Mouse (Mus musculus): ENCODE measurements around the gene Gm10057.
"Not testable (repeated sequence)": the region's sequence is repeated elsewhere in the genome, so short reads cannot be mapped to it uniquely, and the experiment has no call there.

DNA sequence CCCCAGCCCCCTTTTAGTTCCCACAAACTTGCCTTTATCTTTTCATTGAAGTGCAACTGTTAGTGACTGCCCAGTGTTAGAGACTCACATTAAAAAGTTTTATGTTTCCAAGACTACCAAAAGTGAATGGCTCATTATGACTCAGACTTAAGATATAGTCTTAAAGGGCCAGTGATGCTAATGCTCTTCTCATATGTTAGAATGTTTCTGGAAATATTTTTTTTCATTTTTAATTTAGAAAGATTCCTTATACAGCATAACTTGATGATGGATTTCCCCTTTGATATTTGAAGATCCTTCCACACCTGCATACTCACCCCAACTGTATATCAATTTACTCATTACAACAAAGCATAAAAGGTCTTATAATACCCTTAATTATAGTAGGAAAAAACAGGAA, at the start of gene Gm10057:
- not testable (repeated sequence) for TF ChIP-seq EP300, CTCF (IDR thresholded peaks at IDR 0.05)

Data from lung, postnatal 0 days (tissue).